Mouse (Mus musculus): ENCODE results near the gene Gan. TPM values are rescaled to one million over a fixed set of nuclear protein-coding genes. Genes with fewer than 3 reads are reported as not detected.

The Gan gene
- polyA plus RNA-seq, 1 experiment from 2014 or later = 0.98 TPM

- no peak overlapping the region for H3K4me2 ChIP-seq
- no peak for ATAC-seq (ENCODE audit: insufficient read depth)
- H3K4me1 ChIP-seq (replicated peaks) = peaks cover 13% of the 10 kb centered on the region; the same call in 1 of the 2 replicates
- no peaks in the 10 kb centered on the region for H3K36me3 ChIP-seq (replicated peaks)
- H3K9ac ChIP-seq = no peak overlapping the region
- no peak overlapping the region for H3K27ac ChIP-seq (replicated peaks)
- H3K4me3 ChIP-seq (replicated peaks) = no peak overlapping the region
- H3K9me3 ChIP-seq (replicated peaks) = no peaks in the 10 kb centered on the region
- WGBS (ENCODE audit: insufficient replicate concordance) = 85% methylated on average over 7 of the region's 7 CpGs
- H3K27me3 ChIP-seq = no peaks in the 10 kb centered on the region
These were observed 19.3 kb downstream of the Gan start for GRCm38 (mm10) chr8:117177236-117177635.

- H3K4me1 ChIP-seq (replicated peaks) = peaks cover 9% of the 10 kb centered on the region; the same call in 1 of the 2 replicates
- H3K4me3 ChIP-seq (replicated peaks) = no peak overlapping the region
- ATAC-seq (ENCODE audit: insufficient read depth) = no peak
- no peak overlapping the region for H3K9ac ChIP-seq
- H3K27me3 ChIP-seq = no peaks in the 10 kb centered on the region
- H3K36me3 ChIP-seq (replicated peaks) = no peaks in the 10 kb centered on the region
- no peak overlapping the region for H3K27ac ChIP-seq (replicated peaks)
- no peak overlapping the region for H3K4me2 ChIP-seq
- no peaks in the 10 kb centered on the region for H3K9me3 ChIP-seq (replicated peaks)
- WGBS (ENCODE audit: insufficient replicate concordance) = 65% methylated on average over 2 of the region's 2 CpGs
These were observed 20.1 kb downstream of the Gan start for GRCm38 (mm10) chr8:117178039-117178438.

DNA sequence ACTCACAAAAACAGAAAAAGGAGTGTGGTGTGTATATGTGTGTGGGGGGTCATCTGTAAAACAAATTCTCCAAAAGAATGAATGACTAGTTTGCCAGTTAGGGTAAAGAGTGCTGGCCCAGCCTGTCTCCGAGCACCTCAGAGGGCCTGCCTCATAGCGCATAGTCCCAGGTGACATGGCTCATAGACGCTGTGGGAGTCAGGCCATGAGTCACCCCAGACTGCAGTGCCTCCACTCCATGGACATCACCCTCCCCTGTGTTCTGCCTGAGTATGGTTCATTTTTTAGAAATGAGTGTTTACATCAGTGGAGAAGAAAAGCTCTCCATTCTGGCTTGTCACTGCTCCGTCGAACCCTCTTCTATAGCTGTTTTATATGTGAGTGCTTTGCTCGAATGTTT is 20.7 kb downstream of the Gan start:
- H3K9me3 ChIP-seq (replicated peaks) = no peaks in the 10 kb centered on the region
- H3K27ac ChIP-seq (replicated peaks) = no peak overlapping the region
- 76% methylated on average over 6 of the region's 6 CpGs for WGBS (ENCODE audit: insufficient replicate concordance)
- H3K36me3 ChIP-seq (replicated peaks) = 0 out of 2 replicates have a peak, but pooled peaks cover 3% of the 10 kb centered on the region
- ATAC-seq (ENCODE audit: insufficient read depth) = no peak
- no peak overlapping the region for H3K4me3 ChIP-seq (replicated peaks)
- no peak overlapping the region for H3K9ac ChIP-seq
- no peak overlapping the region for H3K4me2 ChIP-seq
- no peaks in the 10 kb centered on the region for H3K27me3 ChIP-seq
- H3K4me1 ChIP-seq (replicated peaks) = peaks cover 9% of the 10 kb centered on the region; the same call in 1 of the 2 replicates

GRCm38 (mm10) chr8:117182746-117183145 is 24.8 kb downstream of the Gan start:
- Histone ChIP-seq H3K27ac (replicated peaks) (no peak overlapping the region), H3K27me3 (no peaks in the 10 kb centered on the region), H3K4me1 (replicated peaks) (peaks cover 5% of the 10 kb centered on the region; the same call in 1 of the 2 replicates), H3K9ac (no peak overlapping the region), H3K36me3 (replicated peaks) (peaks cover 28% of the 10 kb centered on the region), H3K4me2 (no peak overlapping the region), H3K9me3 (replicated peaks) (no peaks in the 10 kb centered on the region), H3K4me3 (replicated peaks) (no peak overlapping the region)
- no peak for ATAC-seq (ENCODE audit: insufficient read depth)
- WGBS (ENCODE audit: insufficient replicate concordance) = 89% methylated on average over 4 of the region's 4 CpGs

DNA sequence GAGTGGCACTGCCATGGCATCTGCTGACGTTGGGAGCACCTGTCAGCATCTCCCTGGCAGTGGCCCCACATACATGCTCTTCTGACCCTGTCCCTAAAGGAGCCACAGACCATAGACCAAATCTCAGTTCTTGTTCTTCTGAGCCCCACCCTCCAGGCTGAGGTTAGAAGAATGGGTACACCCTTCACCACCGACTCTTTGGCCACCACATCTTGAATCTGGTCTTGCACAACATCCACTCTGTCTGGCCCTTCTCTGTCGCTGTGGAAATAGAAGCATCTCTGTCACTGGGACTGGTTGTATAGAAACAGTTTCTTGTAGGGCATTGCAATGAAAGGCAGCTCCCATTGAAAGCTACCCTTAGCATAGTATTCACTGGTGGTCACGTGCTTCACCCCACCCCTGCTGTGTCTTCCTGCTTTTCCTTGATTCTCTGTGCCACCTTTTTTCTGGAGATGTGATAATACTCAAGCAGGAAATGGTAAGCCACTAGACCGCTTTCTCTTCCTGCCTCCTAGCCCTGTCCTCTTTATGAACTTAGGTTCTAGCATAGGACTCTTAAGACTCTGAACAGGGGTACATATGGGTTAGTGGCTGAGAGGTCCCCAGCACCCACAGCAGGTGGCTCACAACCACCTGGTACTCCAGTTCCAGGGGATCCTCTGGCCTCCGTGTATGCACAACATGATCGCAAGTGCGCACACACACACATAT is 25.9 kb downstream of the Gan start:
- H3K9me3 ChIP-seq (replicated peaks) = no peaks in the 10 kb centered on the region
- ATAC-seq (ENCODE audit: insufficient read depth) = no peak
- no peak overlapping the region for H3K9ac ChIP-seq
- H3K4me3 ChIP-seq (replicated peaks) = no peak overlapping the region
- H3K4me1 ChIP-seq (replicated peaks) = peaks cover 5% of the 10 kb centered on the region; the same call in 1 of the 2 replicates
- peaks cover 39% of the 10 kb centered on the region for H3K36me3 ChIP-seq (replicated peaks)
- no peaks in the 10 kb centered on the region for H3K27me3 ChIP-seq
- H3K27ac ChIP-seq (replicated peaks) = no peak overlapping the region
- 71% methylated on average over 8 of the region's 8 CpGs for WGBS (ENCODE audit: insufficient replicate concordance)
- no peak overlapping the region for H3K4me2 ChIP-seq

GRCm38 (mm10) chr8:117194355-117194754 is 36.4 kb downstream of the Gan start:
- H3K27me3 ChIP-seq = no peaks in the 10 kb centered on the region
- H3K4me1 ChIP-seq (replicated peaks) = peaks cover 34% of the 10 kb centered on the region
- ATAC-seq (ENCODE audit: insufficient read depth) = no peak
- no peak overlapping the region for H3K4me2 ChIP-seq
- peaks cover 69% of the 10 kb centered on the region for H3K36me3 ChIP-seq (replicated peaks)
- 88% methylated on average over 4 of the region's 4 CpGs for WGBS (ENCODE audit: insufficient replicate concordance)
- no peak overlapping the region for H3K27ac ChIP-seq (replicated peaks)
- no peak overlapping the region for H3K4me3 ChIP-seq (replicated peaks)
- no peaks in the 10 kb centered on the region for H3K9me3 ChIP-seq (replicated peaks)
- no peak overlapping the region for H3K9ac ChIP-seq

DNA sequence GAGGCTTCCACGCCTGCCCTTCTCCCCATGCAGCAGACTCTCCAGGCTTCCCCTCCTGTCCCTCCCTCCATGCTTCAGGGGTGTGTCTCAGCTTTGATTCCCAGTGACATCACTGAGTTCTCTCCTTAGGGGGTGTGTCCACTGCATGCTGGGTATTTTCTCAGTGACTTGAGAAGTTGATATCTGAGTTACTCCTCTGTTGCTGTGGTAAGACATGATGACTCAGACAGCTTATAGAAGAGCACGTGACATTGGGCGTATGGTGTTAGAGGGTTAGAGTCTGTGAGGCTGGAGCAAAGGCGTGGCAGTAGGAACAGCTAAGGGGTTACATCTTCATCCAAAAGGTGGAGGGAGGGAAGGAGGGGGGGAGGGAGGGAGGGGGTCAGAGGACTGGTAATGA is 38.7 kb downstream of the Gan start:
- H3K4me2 ChIP-seq = peak overlapping the region; percentile 74; the same call in 1 of the 2 replicates
- H3K27me3 ChIP-seq = no peaks in the 10 kb centered on the region
- no peak overlapping the region for H3K9ac ChIP-seq
- H3K36me3 ChIP-seq (replicated peaks) = peaks cover 46% of the 10 kb centered on the region
- H3K4me1 ChIP-seq (replicated peaks) = peaks cover 56% of the 10 kb centered on the region
- peak overlapping the region; percentile 99 for H3K27ac ChIP-seq (replicated peaks)
- ATAC-seq (ENCODE audit: insufficient read depth) = peak; percentile 50
- no peaks in the 10 kb centered on the region for H3K9me3 ChIP-seq (replicated peaks)
- WGBS (ENCODE audit: insufficient replicate concordance) = 55% methylated on average over 4 of the region's 4 CpGs
- no peak overlapping the region for H3K4me3 ChIP-seq (replicated peaks)

DNA sequence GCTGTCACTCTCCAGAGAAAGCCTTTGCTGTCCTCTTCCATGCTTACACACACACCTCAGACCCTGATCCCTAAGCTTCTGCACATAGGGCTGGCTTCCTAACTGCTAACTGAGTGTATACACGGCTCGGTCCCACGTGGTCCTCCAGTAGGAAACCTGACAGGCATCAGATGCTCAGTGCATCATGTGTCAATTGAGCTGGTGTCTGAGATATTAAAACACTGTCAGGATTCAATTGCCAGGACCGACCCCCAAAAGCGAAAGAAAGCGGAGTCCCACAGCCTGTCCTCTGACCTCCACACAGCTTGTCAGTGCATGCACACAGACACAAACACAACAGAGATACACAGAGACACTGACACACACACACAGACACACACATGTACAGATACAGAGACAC is 39.6 kb downstream of the Gan start:
- Histone ChIP-seq H3K27me3 (no peaks in the 10 kb centered on the region), H3K4me3 (replicated peaks) (peak overlapping the region; percentile 44), H3K27ac (replicated peaks) (peak overlapping the region; percentile 99), H3K9ac (peak overlapping the region; percentile 52), H3K4me1 (replicated peaks) (peaks cover 66% of the 10 kb centered on the region), H3K4me2 (peak overlapping the region; percentile 74), H3K36me3 (replicated peaks) (peaks cover 40% of the 10 kb centered on the region), H3K9me3 (replicated peaks) (no peaks in the 10 kb centered on the region)
- ATAC-seq (ENCODE audit: insufficient read depth) = no peak
- WGBS (ENCODE audit: insufficient replicate concordance) = 87% methylated on average over 6 of the region's 6 CpGs

DNA sequence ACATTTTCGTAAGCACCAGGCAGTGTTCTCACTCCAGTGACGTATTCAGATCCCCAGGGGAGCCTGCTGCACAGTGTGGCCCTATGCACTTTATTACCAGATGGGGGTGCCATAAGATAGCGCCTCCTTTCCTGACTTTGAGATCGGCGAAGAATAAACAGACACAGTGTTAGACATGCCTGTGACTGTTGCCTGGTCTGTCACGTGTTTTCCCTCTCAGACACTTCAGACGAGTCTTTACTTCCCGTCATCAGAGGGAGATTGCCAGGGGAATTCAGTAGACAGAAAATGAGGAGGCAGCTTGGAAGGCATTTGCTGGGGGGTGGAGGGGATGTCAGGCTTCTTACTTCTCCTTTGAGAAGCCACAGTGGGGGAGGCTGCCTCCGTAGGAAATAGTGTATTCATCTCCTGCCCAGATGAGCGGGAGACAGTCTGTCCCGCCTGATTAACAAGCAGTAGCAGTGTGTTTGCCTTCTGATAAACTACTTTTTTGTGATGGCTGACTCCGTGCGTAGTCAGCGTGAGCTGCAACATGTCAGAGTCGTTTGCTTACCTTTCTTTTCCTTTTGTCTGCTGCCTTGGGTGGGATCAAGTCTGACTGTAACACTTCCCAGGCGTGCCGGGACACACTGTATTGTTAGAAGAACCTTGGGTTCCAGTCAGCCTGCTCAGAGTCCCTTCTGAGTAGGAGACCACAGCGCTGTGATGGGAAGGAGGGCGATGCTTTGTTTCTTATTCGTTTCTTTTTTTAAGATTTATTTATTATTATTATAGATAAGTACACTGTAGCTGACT is 40.4 kb downstream of the Gan start:
- peak overlapping the region; percentile 52 for H3K9ac ChIP-seq
- H3K4me3 ChIP-seq (replicated peaks) = peak overlapping the region; percentile 44
- H3K27ac ChIP-seq (replicated peaks) = peak overlapping the region; percentile 99
- peaks cover 33% of the 10 kb centered on the region for H3K36me3 ChIP-seq (replicated peaks)
- H3K4me1 ChIP-seq (replicated peaks) = peaks cover 68% of the 10 kb centered on the region
- no peaks in the 10 kb centered on the region for H3K27me3 ChIP-seq
- H3K4me2 ChIP-seq = peak overlapping the region; percentile 74
- WGBS (ENCODE audit: insufficient replicate concordance) = 17% methylated on average over 20 of the region's 20 CpGs
- ATAC-seq (ENCODE audit: insufficient read depth) = peak; percentile 74
- H3K9me3 ChIP-seq (replicated peaks) = no peaks in the 10 kb centered on the region

- Histone ChIP-seq H3K27me3 (no peaks in the 10 kb centered on the region), H3K9me3 (replicated peaks) (no peaks in the 10 kb centered on the region), H3K36me3 (replicated peaks) (peaks cover 31% of the 10 kb centered on the region), H3K27ac (replicated peaks) (peak overlapping the region; percentile 99), H3K4me1 (replicated peaks) (peaks cover 68% of the 10 kb centered on the region), H3K9ac (peak overlapping the region; percentile 30), H3K4me2 (peak overlapping the region; percentile 74), H3K4me3 (replicated peaks) (peak overlapping the region; percentile 43)
- WGBS (ENCODE audit: insufficient replicate concordance) = 84% methylated on average over 6 of the region's 6 CpGs
- ATAC-seq (ENCODE audit: insufficient read depth) = no peak
These were observed 41.7 kb downstream of the Gan start for GRCm38 (mm10) chr8:117199658-117200057.

- Histone ChIP-seq H3K9me3 (replicated peaks) (no peaks in the 10 kb centered on the region), H3K4me2 (peak overlapping the region; percentile 74), H3K4me1 (replicated peaks) (peaks cover 68% of the 10 kb centered on the region)
These were observed 42.4 kb downstream of the Gan start for GRCm38 (mm10) chr8:117200346-117200745.

More at GRCm38 (mm10) chr8:117200346-117200745, 42.4 kb downstream of the Gan start:
- H3K27ac ChIP-seq (replicated peaks) = peak overlapping the region; percentile 99
- no peak for ATAC-seq (ENCODE audit: insufficient read depth)
- H3K36me3 ChIP-seq (replicated peaks) = peaks cover 30% of the 10 kb centered on the region
- 68% methylated on average over 13 of the region's 13 CpGs for WGBS (ENCODE audit: insufficient replicate concordance)
- H3K27me3 ChIP-seq = no peaks in the 10 kb centered on the region
- peak overlapping the region; percentile 54 for H3K9ac ChIP-seq
- peak overlapping the region; percentile 43 for H3K4me3 ChIP-seq (replicated peaks)

Data from liver, embryonic 15.5 days (tissue).